Mouse (Mus musculus) monocyte, adult 59 days (primary cell): ENCODE data around the gene Il24. TPM values are rescaled to one million over a fixed set of nuclear protein-coding genes. Genes with fewer than 3 reads are reported as not detected.

Experiments used
- total RNA-seq, 2 experiments: library from RNA; stranded (reverse); gene quantifications; one replicate each; pipeline ENCODE4 v1.2.4; 2023

The Il24 gene
- total RNA-seq, result not detected

GRCm38 (mm10) chr1:130887354-130887753 lies at the start of gene Il24:
Il24 (minus strand) TSS chr1:130887454.

GRCm38 (mm10) chr1:130911401-130912010 lies 24.3 kb upstream of the Il24 start, which contains the start of gene Il20:
Il20 (minus strand) TSS chr1:130911451.

GRCm38 (mm10) chr1:130865541-130866221 lies 21.6 kb downstream of the Il24 start, which contains the start of gene Fcmr:
Fcmr (plus strand) TSS chr1:130865669.

Other genes starting within 250 kb of the Il24 start
- not detected for gene C4bp, start 225.8 kb downstream of the Il24 start, total RNA-seq
- not detected for gene Gm29427, start 171.7 kb downstream of the Il24 start, total RNA-seq
- 1 to 10 TPM; 6.5 to 6.7 TPM for gene Yod1, start 170.1 kb downstream of the Il24 start, total RNA-seq
- gene Pfkfb2, start 158.2 kb downstream of the Il24 start, total RNA-seq, result 10 to 100 TPM; 25.6 to 26.2 TPM
- under 1 TPM; 0.39 to 0.58 TPM for gene AA986860, start 155.5 kb downstream of the Il24 start, total RNA-seq
- not detected for gene Fcamr, start 86.6 kb downstream of the Il24 start, total RNA-seq
- gene Pigr, start 60.8 kb downstream of the Il24 start, total RNA-seq, result not detected
- gene Fcmr, start 21.8 kb downstream of the Il24 start, total RNA-seq, result 1 to 10 TPM; 1.2 to 4.0 TPM
- gene Il20, start 24.0 kb upstream of the Il24 start, total RNA-seq, result not detected
- gene Il19, start 52.7 kb upstream of the Il24 start, total RNA-seq, result not detected
- gene Il10, start 132.4 kb upstream of the Il24 start, total RNA-seq, result 1 to 10 TPM in 1 of 2 experiments, under 1 TPM in 1; 0.86 to 1.1 TPM
- gene Mapkapk2, start 210.4 kb upstream of the Il24 start, total RNA-seq, result 100 to 1,000 TPM; 437 to 448 TPM